Mouse (Mus musculus) kidney, adult 9 months (tissue): ENCODE measurements around the gene Pim3.
"Not testable (repeated sequence)": the region's sequence is repeated elsewhere in the genome, so short reads cannot be mapped to it uniquely, and the experiment has no call there.

ENCODE experiments used
- DNase-seq: peaks from one replicate; pipeline ENCODE4 v3.0.0; 2022

The Pim3 gene

DNA sequence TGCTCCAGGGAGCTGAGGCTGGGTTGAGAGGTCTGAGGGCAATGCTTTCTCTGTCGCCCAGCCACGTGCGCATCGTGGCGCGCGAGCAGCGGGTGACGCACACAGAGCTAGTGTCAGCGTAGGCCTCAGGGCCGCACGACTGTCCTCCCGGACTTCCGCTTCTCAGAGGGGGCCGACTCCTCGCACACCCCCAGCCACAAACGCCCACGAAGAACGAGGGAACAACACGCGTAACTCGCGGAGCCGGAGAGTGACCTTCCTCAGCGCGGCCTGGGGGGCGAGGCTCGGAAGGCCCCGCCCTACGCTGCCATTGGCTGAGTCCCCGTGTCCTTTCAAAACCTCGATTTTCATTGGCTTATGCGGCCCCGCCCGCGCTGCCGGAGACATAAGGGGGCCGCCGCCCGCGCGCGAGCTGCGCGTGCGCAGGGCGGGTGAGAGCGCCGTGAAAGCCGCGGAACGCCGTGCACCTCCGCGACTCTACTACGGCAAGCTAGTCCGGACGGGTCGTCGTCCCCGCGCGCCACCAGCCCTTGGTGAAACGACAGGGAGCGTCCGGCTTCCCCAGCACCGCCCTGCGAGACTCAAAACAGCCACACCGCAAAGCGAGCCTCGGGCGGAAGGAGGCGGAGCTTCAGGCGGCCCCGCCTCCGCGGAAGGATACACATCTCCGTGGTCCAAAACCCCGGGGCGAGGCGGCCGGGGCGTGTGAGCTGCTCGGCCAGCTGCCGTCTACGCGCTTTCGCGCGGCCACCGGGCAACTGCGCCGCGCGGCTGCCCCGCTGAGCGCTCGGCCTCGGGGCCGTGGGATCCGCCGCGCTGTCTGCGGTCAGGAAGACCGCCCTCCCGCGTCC, at the start of gene Pim3:
Pim3 (plus strand) TSS at position 415 of the 851 bp plus-strand sequence.
- peak; percentile 99 for DNase-seq

- DNase-seq, result no peak
Observed at GRCm38 (mm10) chr15:88813262-88813661, 48.7 kb upstream of the Pim3 start.

- DNase-seq, result not testable (repeated sequence)
Observed at GRCm38 (mm10) chr15:88813873-88814272, 48.1 kb upstream of the Pim3 start.

- no peak for DNase-seq
Observed at GRCm38 (mm10) chr15:88814411-88815047, 47.5 kb upstream of the Pim3 start.

GRCm38 (mm10) chr15:88815196-88815700, 46.7 kb upstream of the Pim3 start:
- DNase-seq, result no peak

- peak; percentile 100 for DNase-seq
Observed at GRCm38 (mm10) chr15:88819026-88819905, 42.7 kb upstream of the Pim3 start, which contains the start of the genes Alg12 and Creld2. Gene Alg12 (minus strand): TSS chr15:88819318. Gene Creld2 (plus strand): TSS chr15:88819646.

GRCm38 (mm10) chr15:88819906-88820303, 42.1 kb upstream of the Pim3 start:
- no peak for DNase-seq

- DNase-seq, result no peak
Observed at GRCm38 (mm10) chr15:88821403-88821802, 40.6 kb upstream of the Pim3 start.

DNA sequence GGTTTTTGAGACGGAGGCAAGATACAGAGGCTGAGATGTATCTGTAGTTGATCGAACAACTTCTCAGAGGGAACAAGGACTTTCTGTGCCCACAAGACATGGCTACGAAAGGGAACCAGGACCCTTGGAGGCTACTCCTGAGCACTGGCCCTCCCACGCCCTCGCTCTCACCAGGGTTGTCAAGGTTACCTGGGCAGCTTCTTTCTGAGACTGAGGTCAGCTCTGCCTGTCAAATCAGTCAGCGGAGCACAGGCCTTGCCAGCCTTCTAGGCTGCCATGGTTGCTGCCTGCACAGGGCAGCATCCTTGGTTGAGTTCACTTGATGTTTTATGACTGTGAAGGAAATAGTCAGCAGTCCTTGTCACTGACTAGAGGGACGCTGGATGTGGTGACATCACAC, 39.5 kb upstream of the Pim3 start:
- DNase-seq, result no peak

- no peak for DNase-seq
Observed at GRCm38 (mm10) chr15:88823376-88823775, 38.6 kb upstream of the Pim3 start.

DNA sequence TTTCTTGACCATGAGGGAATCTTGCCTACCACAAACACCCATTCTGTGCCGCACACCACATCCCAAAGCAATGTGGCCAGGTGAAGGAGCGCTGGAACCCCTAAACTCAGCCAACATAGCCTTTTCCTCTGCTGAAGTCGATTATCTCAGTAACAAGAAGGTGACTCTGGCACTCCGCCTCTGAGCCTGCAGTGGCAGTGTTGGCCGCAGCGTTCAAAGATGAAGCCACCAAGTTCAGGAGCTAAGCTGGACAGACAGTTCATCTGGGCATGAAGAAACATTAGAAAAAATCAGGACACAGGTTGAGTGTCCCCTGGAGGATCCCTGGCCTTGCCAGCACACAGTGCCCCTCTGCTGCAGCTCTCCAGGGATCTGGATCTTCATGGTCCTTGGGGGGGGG, 34.5 kb upstream of the Pim3 start:
- DNase-seq, result no peak

DNA sequence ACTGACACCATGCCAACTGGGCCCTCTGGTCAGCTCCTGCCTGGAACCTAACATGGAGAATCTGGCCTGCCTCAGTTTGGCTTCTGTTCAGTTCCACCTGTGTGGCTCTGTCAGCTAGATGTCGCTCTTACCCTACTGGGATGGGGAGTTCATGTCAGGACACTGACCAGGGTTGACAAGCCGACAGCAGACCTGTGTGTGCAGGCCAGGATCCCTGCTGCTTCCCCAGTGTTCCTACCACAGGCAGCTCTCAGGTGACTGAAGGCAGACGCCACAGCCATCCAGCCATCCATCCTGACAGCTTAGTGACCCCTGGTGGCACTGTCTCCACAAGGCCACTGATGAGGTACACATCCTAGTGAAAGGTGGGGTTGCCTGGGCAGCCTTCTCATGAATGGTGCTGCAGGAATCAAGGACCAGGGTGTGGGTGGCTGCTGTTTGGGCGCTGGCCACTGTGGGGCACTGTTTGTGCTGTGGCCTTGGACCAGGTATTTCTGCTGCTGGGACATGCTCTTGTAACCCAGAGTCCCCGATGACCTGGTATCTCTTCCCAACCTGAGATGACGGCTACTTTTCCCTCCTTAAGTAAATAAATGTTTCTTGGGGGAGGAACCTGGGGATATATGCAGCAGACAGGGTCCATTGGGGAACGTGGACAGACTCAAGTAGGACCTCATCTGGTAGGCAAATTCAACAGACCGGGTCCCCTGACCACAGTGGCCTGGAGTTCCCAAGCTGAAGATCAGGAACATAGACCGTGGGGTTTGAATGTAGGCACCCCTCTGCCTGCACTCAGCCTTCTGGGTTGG, 33.8 kb upstream of the Pim3 start:
- DNase-seq, result peak; percentile 92

GRCm38 (mm10) chr15:88828800-88829705, 32.9 kb upstream of the Pim3 start:
- DNase-seq, result peak; percentile 95

DNA sequence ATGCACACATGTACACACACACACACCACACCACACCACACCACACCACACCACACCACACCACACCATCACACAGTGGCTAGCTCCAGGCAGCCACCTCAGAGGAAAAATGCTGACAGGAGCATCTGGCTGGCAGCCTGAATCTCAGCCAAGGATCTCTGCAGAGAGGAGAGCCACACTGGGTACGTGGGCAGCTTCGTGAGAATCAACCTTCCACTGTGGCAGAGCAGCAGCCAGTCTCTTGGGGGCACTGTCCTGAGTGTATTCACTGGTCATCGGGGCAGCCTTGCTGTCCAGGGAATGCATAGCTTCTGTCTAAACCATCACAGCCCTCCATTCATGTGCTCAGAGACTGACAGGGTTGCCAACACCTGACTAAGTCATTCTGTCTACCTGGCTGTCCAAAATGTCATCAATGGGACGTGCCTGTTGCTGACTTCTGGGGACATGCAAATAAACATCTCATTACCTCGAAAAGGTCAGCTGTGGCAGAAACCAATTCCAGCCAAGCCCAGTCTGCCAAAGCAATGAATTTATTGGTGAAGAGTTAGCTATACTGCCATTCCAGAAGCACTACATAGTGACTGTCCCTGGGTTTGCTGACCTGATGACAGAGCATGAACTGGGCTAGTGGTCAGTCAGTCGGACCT, 32.1 kb upstream of the Pim3 start:
- DNase-seq, result peak; percentile 82

GRCm38 (mm10) chr15:88830696-88831095, 31.3 kb upstream of the Pim3 start:
- peak; percentile 56 for DNase-seq

DNA sequence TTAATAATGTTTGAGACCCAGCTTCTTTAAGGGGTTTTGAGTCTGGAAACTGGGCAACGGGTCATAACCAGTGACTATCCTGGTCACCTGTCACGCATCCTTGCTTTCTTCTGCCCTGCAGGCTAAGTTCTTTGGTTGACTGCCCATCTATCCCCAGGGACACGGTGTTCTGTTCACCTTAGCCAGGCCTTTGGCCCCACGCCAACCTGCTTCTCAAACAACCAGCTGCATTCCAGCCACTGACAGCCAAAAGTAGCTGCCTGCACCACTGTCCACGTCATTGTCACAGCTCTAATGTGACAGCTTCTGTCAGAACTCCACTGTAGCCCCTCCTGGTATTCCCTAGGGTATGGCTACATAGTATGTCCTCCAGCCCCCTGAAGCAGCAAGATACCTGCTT, 30.5 kb upstream of the Pim3 start:
- DNase-seq, result peak; percentile 99

DNA sequence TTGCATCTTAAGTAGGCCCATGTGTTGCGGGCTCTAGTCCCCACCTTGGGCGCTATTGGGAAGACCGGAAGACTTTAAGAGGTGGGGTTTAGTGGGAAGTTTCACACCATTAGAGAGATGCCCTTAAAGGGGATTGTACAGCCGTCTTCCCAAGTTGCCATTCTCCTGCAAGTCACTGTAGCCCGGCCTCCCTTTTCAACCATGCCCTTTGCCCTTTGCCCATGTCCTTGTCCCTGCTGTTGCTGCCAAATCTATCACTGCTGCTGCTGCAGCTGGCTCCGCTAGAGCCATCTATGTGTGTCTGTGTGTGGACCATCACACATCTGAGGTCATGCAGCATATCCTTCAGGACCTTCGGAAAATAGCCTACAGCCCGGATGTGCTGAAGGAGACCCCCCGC, 29.4 kb upstream of the Pim3 start:
- peak; percentile 86 for DNase-seq

DNA sequence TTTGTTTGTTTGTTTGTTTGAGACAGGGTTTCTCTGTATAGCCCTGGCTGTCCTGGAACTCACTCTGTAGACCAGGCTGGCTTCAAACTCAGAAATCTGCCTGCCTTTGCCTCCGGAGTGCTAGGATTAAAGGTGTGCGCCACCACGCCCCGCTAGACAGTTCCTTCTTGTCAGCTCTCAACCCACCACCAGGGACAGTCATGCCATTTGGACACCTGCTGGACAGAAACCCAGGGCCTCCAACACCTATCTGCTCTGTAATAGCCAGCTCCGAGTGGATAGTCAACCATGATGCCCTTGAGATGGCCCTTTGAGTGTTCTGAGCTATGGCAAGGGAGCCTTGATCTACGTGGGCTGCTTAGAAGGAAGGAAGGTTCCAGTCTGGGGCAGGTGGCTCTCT, 26.0 kb upstream of the Pim3 start:
- peak; percentile 58 for DNase-seq

DNA sequence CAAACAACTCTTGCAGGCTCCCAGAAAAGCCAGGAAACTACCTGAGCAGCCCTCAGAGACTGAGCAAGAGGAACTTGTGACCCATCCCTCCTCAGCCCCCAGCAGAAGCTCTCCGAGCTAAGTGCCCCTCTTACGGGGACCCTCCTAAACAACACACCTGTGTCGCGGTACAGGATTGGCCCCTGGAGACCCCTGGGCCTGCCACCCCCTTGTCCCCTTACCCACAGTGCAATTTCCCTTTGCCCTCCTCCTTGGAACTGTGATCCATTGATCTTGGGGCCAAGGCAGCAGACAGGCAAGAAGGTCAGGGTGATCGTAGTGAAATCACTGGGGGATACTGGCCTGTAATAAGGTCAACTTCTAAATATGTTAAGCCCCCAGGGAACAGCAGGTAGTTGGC, 25.4 kb upstream of the Pim3 start:
- DNase-seq, result no peak

GRCm38 (mm10) chr15:88837199-88837932, 24.6 kb upstream of the Pim3 start:
- DNase-seq, result peak; percentile 87
